Mouse (Mus musculus) cerebellum, postnatal 4 days (tissue): ENCODE measurements around the gene Tcta.
A peak's percentile ranks its signal among the peaks of the same experiment; 100 is the strongest.
"Not testable (repeated sequence)": the region's sequence is repeated elsewhere in the genome, so short reads cannot be mapped to it uniquely, and the experiment has no call there.

Experiments
- DNase-seq, 2 experiments: peaks; one replicate each; pipeline ENCODE4 v3.0.0; 2022; ENCODE audit warnings: low spot score in 2 of 2, mixed read lengths in 1 of 2

Tcta gene

GRCm38 (mm10) chr9:108317572-108317971, 11.6 kb upstream of the Tcta start:
- no peak for DNase-seq

- no peak for DNase-seq
Observed at GRCm38 (mm10) chr9:108308141-108308540, 2.2 kb upstream of the Tcta start.

- DNase-seq = no peak
Observed at GRCm38 (mm10) chr9:108307021-108307807, 1.3 kb upstream of the Tcta start.

GRCm38 (mm10) chr9:108306571-108306980, 616 bp upstream of the Tcta start:
- DNase-seq = peak; percentile 38 to 72

GRCm38 (mm10) chr9:108305170-108305569, 790 bp downstream of the Tcta start:
- DNase-seq = no peak

GRCm38 (mm10) chr9:108304716-108305115, 1.2 kb downstream of the Tcta start:
- no peak for DNase-seq

GRCm38 (mm10) chr9:108301853-108302252, 4.1 kb downstream of the Tcta start:
- no peak for DNase-seq

GRCm38 (mm10) chr9:108296453-108297355, 9.3 kb downstream of the Tcta start, which contains the start of gene Amt:
TSS of gene Amt (plus strand) at chr9:108296853.
- peak in 1 of 2 experiments; percentile 29 for DNase-seq

GRCm38 (mm10) chr9:108290773-108291172, 15.2 kb downstream of the Tcta start:
- peak in 1 of 2 experiments; percentile 9 for DNase-seq

GRCm38 (mm10) chr9:108290016-108290750, 15.8 kb downstream of the Tcta start, which contains the start of gene Nicn1:
TSS of gene Nicn1 (plus strand) at chr9:108290429.
- peak; percentile 61 to 84 for DNase-seq

GRCm38 (mm10) chr9:108289347-108289746, 16.6 kb downstream of the Tcta start:
- no peak for DNase-seq

GRCm38 (mm10) chr9:108287526-108288238, 18.3 kb downstream of the Tcta start:
- DNase-seq = not testable (repeated sequence)

GRCm38 (mm10) chr9:108284410-108284809, 21.6 kb downstream of the Tcta start:
- peak in 1 of 2 experiments; percentile 73 for DNase-seq

- DNase-seq = peak in 1 of 2 experiments; percentile 39
Observed at GRCm38 (mm10) chr9:108280071-108280828, 25.7 kb downstream of the Tcta start.

GRCm38 (mm10) chr9:108278697-108279450, 27.1 kb downstream of the Tcta start:
- peak in 1 of 2 experiments; percentile 20 for DNase-seq

GRCm38 (mm10) chr9:108275331-108275659, 30.7 kb downstream of the Tcta start:
- DNase-seq = no peak

- DNase-seq = no peak
Observed at GRCm38 (mm10) chr9:108274476-108275330, 31.3 kb downstream of the Tcta start.

- no peak for DNase-seq
Observed at GRCm38 (mm10) chr9:108273485-108273884, 32.5 kb downstream of the Tcta start.

- DNase-seq = no peak
Observed at GRCm38 (mm10) chr9:108272691-108273090, 33.3 kb downstream of the Tcta start.
